Mouse (Mus musculus) G1E (cell line): ENCODE measurements at regions not wholly inside any gene's neighbourhood (a gene's known extent, or its start where the extent isn't known, plus 50 kb on each side); places are given as distances from the start of the nearest gene placed in this dataset.

Experiments used
- CTCF ChIP-seq: IDR thresholded peaks from 2 replicates; pipeline ENCODE4 v1.5.1; 2012; ENCODE audit warnings: low read depth, low read length, inconsistent platforms, mixed read lengths
- GATA1 ChIP-seq: IDR thresholded peaks from 2 replicates; pipeline ENCODE4 v1.6.1; 2012; ENCODE audit warnings: borderline replicate concordance, low read length, inconsistent platforms, mixed read lengths
- GATA2 ChIP-seq: IDR thresholded peaks from 2 replicates; pipeline ENCODE4 v1.6.1; 2012; ENCODE audit warnings: low read depth, low read length, inconsistent platforms, borderline replicate concordance
- POLR2AphosphoS5 ChIP-seq: IDR thresholded peaks from 2 replicates; pipeline ENCODE4 v1.6.1; 2012; ENCODE audit warnings: low read depth, low read length, inconsistent platforms; ENCODE audit not compliant: insufficient replicate concordance
- TAL1 ChIP-seq: conservative IDR thresholded peaks from 2 replicates; pipeline ENCODE4 v1.6.1; 2012; ENCODE audit warnings: low read depth, low read length, inconsistent platforms, mixed read lengths

- TF ChIP-seq GATA1, result no peak
- no peak for TF ChIP-seq POLR2AphosphoS5
- TF ChIP-seq CTCF, result no peak
- TF ChIP-seq TAL1, result no peak
- no peak for TF ChIP-seq GATA2
These were observed 105.1 kb downstream of the Gadd45g start for GRCm38 (mm10) chr13:51951506-51952038.
